Mouse (Mus musculus): ENCODE measurements around the gene Krt87.

GRCm38 (mm10) chr15:101472952-101473528, 34.4 kb upstream of the Krt87 start, which contains the start of gene Krt86:
- TF ChIP-seq CTCF (IDR thresholded peaks at IDR 0.05; ENCODE audit: low read depth), result no peak
- TF ChIP-seq EP300 (IDR thresholded peaks at IDR 0.05; ENCODE audit: low read depth), result no peak
